Mouse (Mus musculus) cerebellum, adult 2 months (tissue): ENCODE measurements at regions not wholly inside any gene's neighbourhood (a gene's known extent, or its start where the extent isn't known, plus 50 kb on each side); places are given as distances from the start of the nearest gene placed in this dataset.

Experiments used
- DNase-seq, 2 experiments: peaks; one replicate each; pipeline ENCODE4 v3.0.0; 2021
- H3K27ac ChIP-seq: fragments of 200-500 bp; 2 replicates; pipeline ENCODE4 v1.5.1; 2012; ENCODE audit warnings: low read length, control low read depth, inconsistent platforms; ENCODE audit not compliant: insufficient read depth
- H3K27me3 ChIP-seq: fragments of 200-500 bp; 2 replicates; pipeline ENCODE4 v1.6.1; 2012; ENCODE audit warnings: inconsistent platforms, mild to moderate bottlenecking, low read length, moderate library complexity; ENCODE audit not compliant: control insufficient read depth, insufficient read depth
- H3K4me1 ChIP-seq: fragments of 200-500 bp; 2 replicates; pipeline ENCODE4 v1.6.1; 2011; ENCODE audit warnings: low read length; ENCODE audit not compliant: control insufficient read depth, insufficient read depth
- H3K4me3 ChIP-seq: fragments of 200-500 bp; replicated peaks from 2 replicates; pipeline ENCODE3; 2011; ENCODE audit warnings: mild to moderate bottlenecking, low read depth, low read length, control low read depth; ENCODE audit not compliant: insufficient read depth
- CTCF ChIP-seq: fragments of 200-500 bp; IDR thresholded peaks from 2 replicates; pipeline ENCODE4 v1.5.1; 2011; ENCODE audit warnings: low read depth, mild to moderate bottlenecking, control low read depth, low read length, moderate library complexity, borderline replicate concordance; ENCODE audit not compliant: insufficient read depth
- POLR2A ChIP-seq: fragments of 200-500 bp; IDR thresholded peaks from 2 replicates; pipeline ENCODE4 v1.6.1; 2011; ENCODE audit warnings: low read length, control low read depth, borderline replicate concordance; ENCODE audit not compliant: insufficient read depth
- WGBS: fragments of 180-500 bp; shearing (Covaris S2); methylation state at CpG from one replicate; pipeline ENCODE4 v1.1.7; 2018; 5-methylcytosine and 5-hydroxymethylcytosine counted together

GRCm38 (mm10) chr5:126019781-126020180 lies 488.2 kb downstream of the Tmem132b start:
- 95% methylated on average over 8 of the region's 8 CpGs for WGBS
- Histone ChIP-seq H3K4me3 (no peak overlapping the region), H3K27ac (no peak overlapping the region), H3K4me1 (no peaks in the 10 kb centered on the region), H3K27me3 (no peaks in the 10 kb centered on the region)
- TF ChIP-seq POLR2A (no peak), CTCF (no peak)
- DNase-seq, result no peak

- Histone ChIP-seq H3K27ac (no peak overlapping the region), H3K27me3 (no peaks in the 10 kb centered on the region), H3K4me1 (no peaks in the 10 kb centered on the region), H3K4me3 (no peak overlapping the region)
- no peak for TF ChIP-seq CTCF
- no peak for TF ChIP-seq POLR2A
- no peak for DNase-seq
- 30% methylated on average over 2 of the region's 2 CpGs for WGBS
Observed at GRCm38 (mm10) chr5:126023906-126024305, 492.3 kb downstream of the Tmem132b start.

DNA sequence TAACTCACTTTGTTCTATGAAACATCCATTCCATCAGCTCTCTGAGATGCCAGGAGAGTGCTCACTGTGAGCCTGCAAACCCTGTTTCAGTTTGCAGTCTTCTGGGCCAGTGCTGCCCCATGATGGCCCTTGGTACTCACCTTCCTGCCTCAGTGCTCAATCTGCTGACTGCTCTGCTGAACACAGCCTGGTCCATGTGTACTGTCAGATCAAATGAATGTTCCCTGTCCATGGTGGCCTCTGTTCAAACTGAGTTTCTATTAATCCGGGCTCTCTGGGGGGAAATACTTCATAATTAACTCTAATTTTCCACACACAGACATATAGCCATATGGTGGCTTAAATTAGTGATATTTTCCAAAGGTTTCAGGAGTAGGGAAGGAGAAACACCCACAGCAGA lies 503.3 kb downstream of the Tmem132b start:
- Histone ChIP-seq H3K4me3 (no peak overlapping the region), H3K27me3 (no peaks in the 10 kb centered on the region), H3K4me1 (no peaks in the 10 kb centered on the region), H3K27ac (no peak overlapping the region)
- 23% methylated on average over 1 of the region's 1 CpGs for WGBS
- no peak for DNase-seq
- TF ChIP-seq POLR2A (no peak), CTCF (no peak)

DNA sequence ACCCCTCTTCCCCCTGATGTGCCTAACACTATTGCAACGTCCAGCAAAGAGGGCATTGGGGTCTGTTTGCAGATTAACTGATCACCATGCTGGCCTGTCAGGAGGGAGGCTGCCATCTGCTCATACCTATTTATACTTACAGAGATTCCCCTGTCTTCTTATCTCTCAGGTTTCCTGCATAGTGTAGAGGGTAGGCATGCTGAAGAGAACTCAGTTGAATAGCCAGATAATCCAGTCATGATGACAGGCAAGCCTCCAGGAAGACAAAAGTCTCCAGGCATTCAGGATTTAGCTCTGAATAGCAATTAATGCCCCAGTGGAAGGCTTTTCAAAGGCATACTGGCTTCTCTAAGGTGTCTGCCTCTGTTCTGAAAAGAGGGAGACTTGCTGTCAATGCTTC lies 505.1 kb downstream of the Tmem132b start:
- Histone ChIP-seq H3K4me3 (no peak overlapping the region), H3K4me1 (no peaks in the 10 kb centered on the region), H3K27ac (no peak overlapping the region), H3K27me3 (no peaks in the 10 kb centered on the region; the same call in 1 of the 2 replicates)
- WGBS, result 8% methylated on average over 1 of the region's 1 CpGs
- DNase-seq, result no peak
- TF ChIP-seq POLR2A (no peak), CTCF (no peak)

- 85% methylated on average over 3 of the region's 3 CpGs for WGBS
- no peak overlapping the region for H3K27ac ChIP-seq
- H3K4me3 ChIP-seq, result no peak overlapping the region
- no peaks in the 10 kb centered on the region; the same call in 1 of the 2 replicates for H3K27me3 ChIP-seq
- TF ChIP-seq POLR2A, result no peak
- TF ChIP-seq CTCF, result no peak
- no peak for DNase-seq
- no peaks in the 10 kb centered on the region for H3K4me1 ChIP-seq
Observed at GRCm38 (mm10) chr5:126045761-126046160, 514.2 kb downstream of the Tmem132b start.

- Histone ChIP-seq H3K4me1 (no peaks in the 10 kb centered on the region), H3K27ac (no peak overlapping the region), H3K4me3 (no peak overlapping the region), H3K27me3 (no peaks in the 10 kb centered on the region)
- DNase-seq, result no peak
- TF ChIP-seq POLR2A, result no peak
- no peak for TF ChIP-seq CTCF
Observed at GRCm38 (mm10) chr5:126063644-126064043, 532.1 kb downstream of the Tmem132b start.

DNA sequence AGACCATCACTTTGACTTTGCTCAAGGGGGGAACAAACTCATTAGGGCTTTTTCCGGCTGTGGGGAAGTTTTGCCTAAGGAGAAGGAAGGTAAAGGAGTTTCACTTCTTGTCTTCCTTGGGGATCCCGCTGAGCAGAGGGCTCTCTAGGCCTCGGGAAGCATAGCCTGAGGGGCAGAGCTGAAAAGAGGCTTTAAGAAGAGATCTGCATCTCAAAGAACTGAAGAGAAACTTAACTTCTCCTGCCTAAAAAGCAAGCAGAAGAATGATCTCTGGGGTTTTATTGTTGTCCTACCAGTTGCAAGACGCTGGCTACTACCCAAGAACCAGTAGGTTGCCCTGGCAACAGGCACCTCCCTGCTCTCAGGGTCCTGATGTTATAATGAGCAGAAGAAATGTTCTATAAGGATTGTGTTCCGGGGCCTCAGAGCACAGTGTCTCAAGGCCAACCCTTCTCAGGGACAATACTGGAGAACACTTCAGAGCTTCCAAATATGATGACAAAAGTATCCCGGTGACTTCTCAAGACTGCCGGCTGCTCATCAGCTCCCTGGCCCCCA lies 547.8 kb downstream of the Tmem132b start:
- Histone ChIP-seq H3K4me1 (no peaks in the 10 kb centered on the region), H3K4me3 (no peak overlapping the region), H3K27me3 (no peaks in the 10 kb centered on the region), H3K27ac (no peak overlapping the region)
- no peak for DNase-seq
- 10% methylated on average over 7 of the region's 7 CpGs for WGBS
- TF ChIP-seq POLR2A (no peak), CTCF (no peak)

DNA sequence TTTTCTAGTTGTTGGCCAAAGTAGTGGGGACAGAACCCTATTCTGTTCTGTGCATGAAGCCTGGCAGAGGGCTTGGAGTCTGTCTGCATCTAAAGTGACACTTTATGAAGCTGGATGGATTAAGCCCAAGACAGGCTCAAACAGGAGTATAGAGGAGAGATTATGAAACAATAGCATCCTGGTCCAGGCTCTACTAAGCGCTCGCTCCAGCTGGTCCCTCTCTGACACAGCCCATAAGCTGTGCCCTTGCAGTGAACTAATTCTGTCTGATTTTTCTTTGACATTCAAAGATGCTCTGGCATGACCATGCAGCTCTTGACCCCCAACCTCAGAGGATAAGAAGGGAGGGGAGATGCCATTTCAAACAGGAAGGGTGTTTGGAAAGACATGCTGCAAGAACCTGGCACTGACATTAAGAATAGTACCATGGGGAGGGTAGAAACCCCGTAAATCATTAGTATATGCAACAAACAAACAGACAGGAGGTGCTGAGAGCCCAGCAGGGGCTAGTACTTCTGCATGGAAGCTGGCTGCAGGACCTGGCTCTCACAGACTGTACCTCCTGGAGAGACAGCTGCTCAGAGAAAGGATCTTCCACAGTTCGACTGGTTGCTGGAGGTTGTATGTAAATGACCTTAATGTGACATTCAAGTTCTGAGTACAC lies 556.8 kb downstream of the Tmem132b start:
- TF ChIP-seq CTCF (no peak), POLR2A (no peak)
- no peaks in the 10 kb centered on the region for H3K27me3 ChIP-seq
- H3K4me3 ChIP-seq, result no peak overlapping the region
- no peaks in the 10 kb centered on the region for H3K4me1 ChIP-seq
- no peak overlapping the region for H3K27ac ChIP-seq
- 23% methylated on average over 4 of the region's 4 CpGs for WGBS
- no peak for DNase-seq

GRCm38 (mm10) chr5:126093196-126093595 lies 561.6 kb downstream of the Tmem132b start:
- TF ChIP-seq CTCF (no peak), POLR2A (no peak)
- Histone ChIP-seq H3K27ac (no peak overlapping the region), H3K4me3 (no peak overlapping the region), H3K27me3 (no peaks in the 10 kb centered on the region), H3K4me1 (no peaks in the 10 kb centered on the region)
- WGBS, result 84% methylated on average over 5 of the region's 5 CpGs
- DNase-seq, result no peak
